Mouse (Mus musculus) cerebellum, adult 11 months (tissue): Measurements from ENCODE around the gene 4933428G20Rik.

Source experiments
- DNase-seq: peaks from one replicate; pipeline ENCODE4 v3.0.0; 2022

Gene 4933428G20Rik

DNA sequence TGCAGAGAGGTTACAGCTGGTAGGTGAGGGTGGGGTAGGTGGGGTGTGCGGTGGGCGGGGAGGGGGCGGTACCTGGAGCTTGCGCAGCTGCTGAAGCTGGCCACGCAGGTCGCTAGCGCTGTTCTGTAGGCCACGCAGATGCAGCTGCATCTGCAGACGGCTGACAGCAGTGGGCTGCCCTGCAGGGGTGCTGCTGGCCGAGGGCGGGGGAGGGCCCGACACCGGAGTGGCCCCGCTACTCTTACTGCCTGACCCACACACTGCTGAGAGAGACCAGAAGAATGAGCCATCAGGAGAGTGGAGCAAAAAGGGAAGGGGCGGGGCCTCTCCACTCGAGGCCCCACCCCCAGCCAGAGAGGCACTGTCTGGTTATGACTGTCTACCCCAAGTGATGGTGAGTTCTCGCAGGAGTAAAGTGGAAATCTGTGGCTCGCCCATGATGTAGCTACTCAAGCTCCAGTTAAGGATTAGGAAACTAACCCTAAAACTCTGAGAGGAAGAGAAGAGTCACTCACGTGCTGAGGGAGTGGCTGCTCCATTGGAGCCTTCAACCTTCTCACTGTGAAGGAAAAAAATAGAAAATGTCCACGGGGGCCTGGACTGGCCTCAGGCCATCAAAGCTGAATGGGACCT is 32.9 kb upstream of the 4933428G20Rik start:
- peak; percentile 65 for DNase-seq

DNA sequence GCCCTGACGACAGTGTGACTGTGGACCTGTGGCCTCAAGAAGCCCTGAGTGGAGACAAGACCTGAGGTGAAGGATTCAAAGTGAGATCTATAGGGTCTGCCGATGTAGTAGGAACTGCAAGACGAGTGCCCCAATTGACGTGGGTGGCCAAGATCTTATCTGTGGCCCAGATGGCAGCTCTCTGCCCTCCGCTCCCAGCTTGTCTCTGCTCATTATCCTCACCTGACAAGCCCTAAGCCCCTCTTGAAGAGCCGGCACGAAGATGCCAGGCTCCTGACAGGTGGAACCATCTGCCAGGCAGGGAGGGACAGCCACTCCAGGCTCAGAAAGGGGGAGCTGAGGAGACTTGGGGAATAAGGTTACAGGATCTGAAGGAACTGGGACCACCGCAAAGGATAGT is 32.2 kb upstream of the 4933428G20Rik start:
- DNase-seq: peak; percentile 55

DNA sequence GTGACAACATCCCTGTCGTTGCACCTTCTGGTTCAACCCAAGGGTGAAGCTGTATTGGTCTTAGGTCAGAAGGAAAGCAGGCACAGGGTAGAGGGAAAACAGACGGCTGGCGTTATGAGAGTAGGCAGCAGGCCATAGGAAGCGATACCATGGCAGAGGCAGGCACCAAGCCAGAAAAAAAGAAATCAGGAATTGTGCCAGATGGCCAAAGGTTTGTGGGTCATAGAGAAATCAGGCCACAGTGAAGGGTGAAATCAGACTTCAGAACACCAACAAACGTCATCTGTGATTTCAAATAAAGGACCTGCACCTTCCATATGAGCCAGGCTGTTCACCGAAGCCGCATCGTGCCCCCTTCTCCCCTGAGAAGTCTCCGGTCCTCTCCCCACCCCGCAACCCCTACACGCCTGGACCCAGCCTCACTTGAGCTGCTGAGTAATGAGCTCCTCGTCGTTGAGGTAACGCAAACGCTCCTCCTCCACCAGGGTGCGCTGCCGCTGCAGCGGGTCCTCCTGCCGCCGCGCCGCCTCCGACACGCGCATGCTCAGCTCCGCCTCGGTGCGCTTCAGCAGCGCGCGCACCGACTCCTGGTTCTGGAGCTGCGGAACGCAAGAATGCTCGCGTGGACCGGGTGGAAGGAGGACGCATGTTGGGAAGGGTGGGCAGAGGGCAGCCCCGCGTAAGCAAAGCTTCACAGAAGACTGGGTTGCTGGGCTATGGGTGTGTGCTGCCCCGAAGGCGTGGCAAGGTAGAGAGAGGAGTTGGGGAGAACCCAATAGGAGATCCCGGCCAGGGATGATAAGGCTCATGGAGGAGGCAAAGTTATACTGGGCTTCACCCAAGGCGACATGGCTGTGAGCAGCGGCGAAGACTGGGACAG is 31.5 kb upstream of the 4933428G20Rik start:
- peak; percentile 91 for DNase-seq

DNA sequence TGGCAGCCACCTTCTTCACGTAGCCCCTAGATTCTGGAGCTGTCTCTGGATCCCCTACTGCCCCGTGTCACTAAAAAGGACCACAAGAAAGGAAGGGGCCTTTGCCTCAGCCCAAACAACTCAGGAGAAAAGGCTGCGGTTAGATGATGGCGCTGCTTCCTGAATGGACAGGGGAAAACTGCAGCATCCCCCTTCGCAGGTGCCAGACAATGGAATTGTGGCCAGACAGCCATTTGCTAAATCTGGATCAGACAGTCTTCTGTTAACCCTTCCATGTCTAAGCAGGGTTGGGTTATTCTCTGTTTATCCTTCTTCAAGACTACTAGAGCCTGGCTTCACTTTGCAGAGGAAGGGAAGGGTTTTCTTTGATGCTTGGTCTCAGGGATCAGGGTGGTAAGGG is 30.8 kb upstream of the 4933428G20Rik start:
- peak; percentile 35 for DNase-seq

DNA sequence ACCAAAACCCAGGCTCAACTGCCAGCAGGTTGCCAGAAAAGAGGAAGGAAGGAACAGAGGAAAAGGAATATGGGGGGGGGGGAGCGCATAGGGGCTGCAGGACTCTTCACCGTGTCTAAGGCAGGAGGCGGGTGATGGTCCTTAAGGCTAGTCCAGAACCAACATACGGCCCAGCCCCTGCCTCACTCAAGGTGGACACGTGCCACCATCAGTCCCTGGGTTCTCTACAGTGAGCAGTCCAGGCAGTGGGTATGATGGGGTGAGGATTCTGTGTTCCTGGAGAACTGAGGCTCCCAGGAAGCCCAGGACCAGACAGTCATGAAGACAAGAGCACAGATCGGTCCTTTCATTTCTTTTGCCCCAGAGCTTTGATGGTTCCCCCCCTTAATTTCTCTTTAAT is 29.9 kb upstream of the 4933428G20Rik start:
- no peak for DNase-seq

DNA sequence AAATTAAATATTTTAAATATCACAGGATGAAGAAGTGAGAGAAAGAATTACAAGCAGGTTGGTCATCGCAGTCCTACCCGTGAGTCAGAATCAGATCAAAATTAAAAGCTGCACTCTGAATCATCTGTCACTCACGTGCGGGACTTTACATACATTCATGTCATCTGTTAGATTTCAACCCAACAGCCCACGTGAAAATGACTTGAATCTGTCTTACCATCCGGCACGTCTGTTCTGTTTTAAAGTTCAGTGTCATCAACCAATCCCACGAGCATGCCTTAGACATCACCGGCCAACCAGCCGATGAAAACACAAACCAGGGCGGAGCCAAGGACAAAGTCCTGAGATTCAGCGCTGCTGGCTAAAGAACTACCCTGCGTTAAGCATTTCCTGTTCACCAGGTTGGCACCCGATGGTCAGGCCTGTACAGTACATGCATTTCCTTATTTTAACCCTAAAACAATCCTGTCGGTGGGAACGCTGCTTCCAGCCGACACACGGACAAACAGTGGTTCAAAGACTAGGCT is 28.2 kb upstream of the 4933428G20Rik start:
- no peak for DNase-seq

DNA sequence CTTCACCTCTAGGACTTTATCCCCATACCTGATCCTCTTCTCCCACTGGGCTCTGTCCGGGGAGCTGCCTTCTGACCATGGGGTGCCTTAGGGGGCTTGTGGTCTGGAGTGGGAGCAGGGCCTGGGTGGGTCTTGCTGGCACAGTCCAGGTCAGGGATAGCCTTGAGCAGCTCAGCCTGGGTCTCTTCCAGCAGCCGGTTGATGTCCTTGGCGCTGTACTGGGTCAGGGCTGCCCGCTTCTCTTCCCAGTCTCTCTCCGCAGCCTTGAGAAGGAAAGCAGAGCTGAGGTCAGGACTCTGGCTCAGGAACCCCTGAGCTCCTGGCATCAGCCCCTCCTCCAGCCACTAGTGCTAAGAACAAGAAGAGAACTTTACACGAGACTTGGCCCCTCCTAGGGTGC is 25.2 kb upstream of the 4933428G20Rik start:
- no peak for DNase-seq

DNA sequence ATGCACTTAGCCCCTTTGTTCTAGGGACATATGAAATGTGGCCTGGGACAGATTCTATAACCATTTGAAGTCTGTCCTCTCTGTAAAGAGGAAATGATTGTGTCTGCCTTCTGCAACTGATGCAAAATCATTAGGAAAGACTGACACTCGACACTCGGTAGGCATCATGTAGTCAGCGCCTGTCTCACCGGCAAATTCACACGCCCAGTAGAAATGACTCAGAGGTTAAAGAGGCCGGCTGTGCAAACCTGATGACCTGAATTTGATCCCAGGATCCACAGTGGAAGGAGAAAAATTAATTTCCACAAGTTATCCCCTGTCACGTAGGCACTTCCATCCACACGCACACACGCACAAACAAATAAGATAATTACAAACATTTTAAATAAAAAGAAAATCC is 24.2 kb upstream of the 4933428G20Rik start:
- DNase-seq: no peak

DNA sequence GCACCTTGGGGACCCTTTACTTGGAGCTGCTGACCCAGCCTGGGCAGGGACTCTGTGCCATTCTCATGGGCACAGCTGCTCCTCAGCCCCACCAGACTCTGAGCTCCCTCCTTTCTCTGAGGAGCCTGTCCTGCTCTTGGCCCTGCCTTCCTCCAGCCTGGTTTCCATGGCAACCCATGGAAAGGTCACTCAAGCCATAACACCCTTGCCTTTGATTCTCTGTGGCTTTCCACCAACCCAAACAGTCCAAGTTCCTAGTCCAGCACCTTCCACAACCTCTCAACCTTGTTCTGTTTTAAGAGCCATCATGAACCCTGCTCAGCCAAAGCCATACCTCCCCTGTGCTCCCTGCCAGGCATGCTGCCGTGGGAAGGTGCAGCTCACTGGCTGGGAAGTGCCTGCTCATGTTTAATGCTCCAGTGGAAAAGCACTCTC is 23.7 kb upstream of the 4933428G20Rik start:
- peak; percentile 51 for DNase-seq

DNA sequence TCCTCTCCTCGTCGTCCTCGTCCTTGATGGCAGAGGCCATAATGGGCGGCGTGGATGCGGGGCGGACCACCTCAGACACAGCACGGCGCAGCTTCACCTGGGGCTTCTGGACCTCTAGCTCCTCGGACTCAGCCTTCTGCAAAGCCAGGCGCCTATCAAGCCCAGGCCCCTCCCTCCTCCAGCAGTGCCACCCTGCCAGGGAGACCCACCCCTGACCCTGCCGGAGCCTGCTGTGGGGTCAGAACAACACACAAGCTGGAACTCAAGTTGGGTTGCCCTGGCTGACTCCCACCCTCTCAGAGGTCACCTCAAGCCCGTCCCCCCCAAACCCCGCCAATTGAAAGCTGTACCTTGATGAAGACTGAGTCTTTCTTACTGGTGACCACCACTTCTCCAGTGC is 23.0 kb upstream of the 4933428G20Rik start:
- no peak for DNase-seq

DNA sequence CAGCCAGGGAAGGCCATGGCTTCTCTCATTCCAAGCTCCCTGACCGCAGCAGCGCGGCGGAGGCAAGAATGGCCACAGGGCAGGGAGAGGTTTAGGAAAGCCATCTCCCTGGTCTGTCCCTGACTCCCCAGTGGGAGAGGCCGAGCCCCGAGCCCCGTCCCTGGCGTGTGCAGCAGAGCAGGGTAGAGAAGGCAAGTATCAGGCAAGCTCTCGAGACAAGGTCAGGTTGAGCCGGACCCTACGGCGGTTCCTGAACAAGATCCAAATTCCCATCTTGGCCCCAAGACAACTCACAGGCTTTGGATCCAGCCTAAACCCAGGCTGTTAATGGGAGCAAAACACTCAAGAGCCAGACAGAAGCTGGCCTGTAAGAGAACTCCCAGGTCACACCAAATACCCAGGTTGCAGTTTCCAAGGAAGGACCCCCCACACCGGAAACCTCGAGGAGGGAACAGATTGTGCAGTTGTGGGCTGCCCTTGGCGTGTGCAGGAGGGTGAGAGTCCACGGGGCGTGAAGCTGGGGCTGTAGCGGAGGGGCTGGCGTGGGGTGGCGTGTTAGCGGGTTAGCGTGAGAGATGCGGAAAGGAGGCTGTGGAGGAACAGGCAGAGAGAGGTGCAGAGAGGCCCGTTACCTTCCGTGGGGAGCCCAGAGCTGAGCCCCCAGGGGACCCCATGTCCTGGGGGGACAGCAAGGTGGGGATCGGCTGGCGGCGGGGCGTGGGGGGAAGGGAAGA is 21.8 kb upstream of the 4933428G20Rik start:
- DNase-seq: peak; percentile 43

DNA sequence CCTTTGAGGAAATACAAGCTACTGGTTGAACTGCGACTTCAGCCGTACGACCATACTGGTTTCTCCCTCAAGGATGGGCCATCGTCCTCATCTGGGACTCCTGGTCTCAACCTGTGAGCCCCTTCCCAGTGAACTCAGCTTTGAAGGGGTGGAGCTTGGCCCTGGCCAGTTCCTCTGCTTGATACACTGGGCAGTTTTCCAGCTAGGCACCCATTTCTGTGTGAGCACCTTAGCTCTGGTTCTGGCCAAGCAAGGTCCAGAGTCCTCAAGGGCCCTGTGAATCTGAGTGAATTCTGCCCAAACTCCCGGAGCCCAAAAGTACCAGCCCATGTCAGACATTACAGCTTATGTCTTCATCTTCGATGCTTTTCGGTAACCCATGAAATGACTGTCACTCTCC is 20.4 kb upstream of the 4933428G20Rik start:
- no peak for DNase-seq

DNA sequence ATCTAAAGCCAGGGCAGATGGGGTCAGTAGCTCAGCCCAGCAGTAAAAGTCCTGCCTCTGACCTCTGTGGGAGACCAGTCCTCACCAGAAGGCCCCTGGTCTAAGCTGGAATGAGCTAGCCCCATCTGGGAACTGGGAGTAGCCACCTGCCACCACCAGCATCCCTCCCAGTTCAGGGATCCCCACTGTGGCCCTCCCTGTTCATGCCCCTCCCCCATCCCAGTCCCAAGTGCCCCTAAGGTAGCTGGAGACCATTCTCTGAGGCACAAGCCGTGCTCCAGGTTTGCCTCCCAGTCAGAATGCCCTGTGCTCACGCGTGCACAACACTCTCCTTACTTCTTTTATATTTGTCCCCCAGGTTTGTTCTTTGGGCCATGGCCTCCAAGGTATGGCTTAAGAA is 12.9 kb upstream of the 4933428G20Rik start:
- no peak for DNase-seq

DNA sequence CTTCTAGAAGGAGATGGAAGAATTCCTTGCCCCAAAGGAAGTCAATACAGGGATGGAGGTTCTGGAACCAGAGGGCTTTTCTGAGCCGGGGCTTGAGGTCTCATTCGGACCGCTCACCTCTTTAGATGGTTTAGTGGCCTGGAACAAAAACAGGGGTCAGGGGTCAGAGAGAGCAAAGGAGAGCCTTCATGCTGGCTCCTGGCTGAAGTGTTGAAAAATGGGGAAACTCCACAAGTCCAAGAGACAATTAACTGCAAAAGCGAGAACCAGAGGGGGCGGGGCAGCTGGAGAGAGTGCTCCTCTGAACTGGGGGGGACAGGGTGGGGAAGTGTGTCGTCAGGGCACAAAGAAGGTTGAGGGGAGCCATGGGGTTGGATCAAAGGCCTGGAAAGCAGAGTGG is 12.4 kb upstream of the 4933428G20Rik start:
- DNase-seq: no peak

DNA sequence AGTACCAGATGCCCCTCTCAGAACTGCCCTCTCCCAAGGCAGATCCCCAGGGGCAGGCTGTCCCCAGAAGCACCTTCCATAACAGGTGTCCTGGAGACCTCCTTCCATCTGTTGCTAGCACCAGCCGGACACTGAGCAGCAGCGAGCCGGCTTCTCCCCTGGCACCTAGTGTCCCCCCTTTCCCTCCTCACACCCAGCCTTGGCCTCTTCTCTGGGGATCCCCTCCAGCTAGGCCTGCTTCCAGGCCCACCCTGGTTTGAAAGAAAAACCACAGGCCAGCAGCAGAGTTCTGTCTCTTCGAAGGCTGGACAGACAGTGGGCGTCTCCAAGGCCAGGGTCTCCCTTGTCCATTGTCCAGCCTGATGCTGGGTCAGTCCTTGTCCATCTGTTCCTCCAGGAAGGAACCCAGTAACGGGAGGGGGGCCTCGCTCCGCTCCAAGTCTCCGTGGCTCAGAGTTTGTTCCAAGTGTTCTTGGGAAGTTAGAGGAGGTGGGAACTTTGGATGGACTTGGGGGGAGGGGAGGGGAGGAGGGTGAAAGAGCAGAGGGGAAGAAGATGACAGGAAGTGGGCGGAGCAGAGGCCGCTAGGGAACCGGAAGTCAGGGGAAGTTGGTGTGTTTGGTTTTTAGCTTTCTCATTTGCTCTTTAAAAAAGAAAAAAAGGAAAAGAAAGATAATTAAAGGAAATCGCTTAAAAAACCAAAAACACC is 11.7 kb upstream of the 4933428G20Rik start:
- peak; percentile 38 for DNase-seq

DNA sequence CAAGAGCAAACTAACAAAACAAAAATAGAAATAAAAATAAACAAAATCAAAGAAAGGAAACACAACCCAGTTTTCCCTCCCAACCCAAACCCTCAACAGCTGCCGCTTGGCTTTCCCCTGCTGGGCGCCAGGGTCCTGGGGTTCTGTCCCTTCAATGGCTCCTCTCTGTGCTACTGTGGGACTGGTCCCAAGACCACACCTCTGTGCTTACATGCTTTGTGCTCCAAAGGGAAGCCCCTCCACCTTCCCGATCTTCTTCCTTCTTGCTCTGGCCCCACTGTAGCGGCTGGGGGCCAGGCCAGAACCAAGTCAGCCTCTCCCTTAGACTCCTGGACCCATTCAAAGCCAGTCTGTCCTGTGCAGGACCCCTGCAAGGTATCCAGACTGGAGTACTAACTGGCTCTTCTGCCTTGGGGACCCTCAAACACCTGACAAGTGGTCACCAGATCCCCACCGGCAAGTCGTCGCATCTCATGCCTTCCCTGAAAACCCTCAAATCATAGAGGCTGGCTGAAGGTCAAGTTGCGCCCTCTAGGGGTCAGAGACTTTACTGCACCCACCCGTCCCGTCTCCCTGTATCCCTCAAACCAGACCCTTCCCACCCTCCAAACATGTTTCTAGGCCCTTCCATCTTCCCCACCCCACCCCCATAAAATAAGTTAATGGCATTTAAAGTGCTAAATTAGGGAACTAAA is 11.0 kb upstream of the 4933428G20Rik start:
- DNase-seq: peak; percentile 71

DNA sequence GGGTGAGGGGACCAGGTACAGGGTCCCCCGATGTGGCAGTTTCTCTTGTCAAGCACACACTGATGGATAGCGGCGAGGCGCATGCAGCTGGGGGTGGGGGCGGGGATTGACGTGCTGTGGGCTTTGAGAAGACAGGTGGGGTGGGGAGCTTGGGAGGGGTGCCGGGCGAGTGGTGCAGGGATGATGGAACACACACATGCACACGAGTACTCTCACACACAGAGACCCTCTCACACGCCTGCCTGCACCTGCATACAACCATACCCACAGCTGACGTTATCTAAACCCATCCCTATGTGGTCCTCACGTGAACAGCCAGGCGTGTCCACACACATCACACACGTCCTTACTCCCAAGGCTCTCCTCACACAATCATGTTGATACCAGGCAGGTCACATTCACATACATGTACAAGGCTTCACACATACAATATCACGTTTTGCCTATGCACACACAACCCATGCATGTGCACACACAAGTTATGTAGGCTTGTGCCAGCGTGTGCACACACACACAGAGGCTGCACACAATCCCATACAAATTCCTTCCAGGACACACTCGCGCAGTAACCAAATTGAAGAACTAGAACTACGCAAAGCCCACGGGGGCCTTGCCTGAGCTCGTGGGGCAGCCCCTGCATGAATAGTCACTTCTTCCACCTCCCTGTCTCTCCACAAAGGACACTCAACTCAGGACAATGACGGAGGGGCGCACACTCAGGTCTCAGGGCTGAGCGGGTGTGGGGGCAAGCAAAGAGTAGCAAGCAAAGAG is 9.8 kb upstream of the 4933428G20Rik start:
- DNase-seq: no peak

DNA sequence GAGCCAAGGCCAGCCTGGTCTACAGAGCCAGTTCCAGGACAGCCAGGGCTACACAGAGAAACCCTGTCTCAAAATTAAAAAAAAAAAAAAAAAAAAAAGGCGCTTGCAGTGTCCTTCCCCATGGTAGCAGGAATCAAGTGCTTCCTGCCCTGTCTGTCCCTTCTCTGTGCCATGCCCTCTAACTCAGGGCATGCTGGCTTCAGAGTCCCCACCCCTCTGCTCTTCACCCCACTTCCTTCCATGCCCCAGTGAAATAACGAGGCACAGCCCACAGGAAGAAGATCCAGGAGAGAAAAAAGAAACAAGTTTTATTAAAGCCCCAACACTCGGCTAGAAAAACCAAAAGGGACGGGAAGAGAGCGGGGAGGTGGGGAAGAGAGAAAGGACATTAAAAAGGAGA is 8.9 kb upstream of the 4933428G20Rik start:
- no peak for DNase-seq

DNA sequence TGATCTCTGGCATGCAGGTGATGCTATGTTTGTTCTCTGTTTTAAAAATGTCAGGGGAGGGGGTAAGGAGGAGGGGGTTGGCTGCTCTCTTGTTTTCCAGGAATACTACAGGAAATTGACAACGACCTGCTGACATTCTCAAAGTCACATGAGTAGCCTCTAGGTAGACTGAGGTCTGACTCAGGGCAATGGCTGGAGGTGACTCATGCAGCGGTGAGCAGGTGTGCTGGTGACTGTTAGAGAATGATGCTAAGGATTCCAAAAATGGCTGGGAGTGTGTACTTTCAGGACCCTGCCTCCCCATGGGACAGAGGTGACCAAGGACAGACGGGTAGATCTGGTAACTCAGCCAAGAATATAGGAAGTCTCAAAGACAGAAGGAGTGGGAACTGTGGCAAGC is 8.1 kb upstream of the 4933428G20Rik start:
- DNase-seq: no peak

DNA sequence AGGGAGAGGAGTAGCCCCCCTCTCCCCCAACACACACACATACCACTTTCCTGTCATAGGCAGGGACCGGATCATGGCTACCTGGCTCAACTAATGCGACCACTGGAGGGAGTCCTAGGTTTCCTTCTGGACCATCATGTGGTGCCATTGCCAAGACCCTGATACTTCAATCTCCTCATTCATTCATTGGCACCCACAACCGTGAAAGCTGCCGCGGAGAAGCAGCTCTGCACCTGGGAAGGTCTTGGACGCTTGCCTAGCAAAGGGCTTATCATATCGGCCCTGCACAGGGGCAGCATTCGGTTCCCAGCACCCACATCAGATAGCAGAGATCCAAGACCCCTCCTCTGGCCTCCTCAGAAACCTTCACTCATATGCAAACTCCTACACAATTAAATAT is 6.2 kb upstream of the 4933428G20Rik start:
- DNase-seq: peak; percentile 35

DNA sequence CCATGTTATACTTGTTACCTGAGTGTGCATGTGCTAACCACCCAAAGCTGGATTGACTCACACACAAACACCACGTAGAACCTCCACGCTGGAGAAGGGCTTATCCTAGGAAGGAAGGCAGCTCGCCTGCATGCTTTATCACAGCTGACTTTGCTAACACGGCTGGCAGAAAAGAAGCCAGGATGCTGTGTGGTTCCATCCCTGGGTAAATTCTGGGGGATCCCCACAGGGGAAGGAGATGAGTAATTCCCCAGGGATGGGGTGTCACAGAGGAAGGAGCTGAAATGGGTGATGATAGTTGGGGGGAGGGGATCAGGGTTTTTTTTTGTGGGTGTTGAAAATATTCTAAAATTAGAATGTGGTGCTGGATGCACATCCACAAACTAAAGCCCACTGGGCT is 5.6 kb upstream of the 4933428G20Rik start:
- no peak for DNase-seq
